Mouse (Mus musculus): ENCODE measurements at regions not wholly inside any gene's neighbourhood (a gene's known extent, or its start where the extent isn't known, plus 50 kb on each side); places are given as distances from the start of the nearest gene placed in this dataset.

DNA sequence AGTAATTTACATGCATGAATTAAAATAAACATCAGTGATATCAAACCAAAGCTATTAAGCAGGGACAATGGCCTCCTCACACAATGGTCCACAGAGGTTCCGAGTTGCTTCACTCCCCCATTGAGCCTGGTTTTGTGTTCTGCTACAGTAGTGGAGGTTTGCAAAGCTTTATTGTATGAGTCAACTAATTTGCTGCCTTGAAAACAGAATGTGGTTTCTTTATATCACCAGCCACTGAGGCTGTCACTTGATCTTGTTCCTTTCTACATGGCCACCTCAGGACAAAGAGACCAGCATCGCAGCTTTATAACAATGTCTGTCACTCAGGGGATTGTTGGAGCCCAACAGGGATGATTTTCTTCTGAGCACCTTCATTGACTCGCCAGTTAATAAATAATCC, 695.3 kb downstream of the Mecom start:
- TF ChIP-seq POLR2A (IDR thresholded peaks at IDR 0.05; ENCODE audit: insufficient read depth, low read depth, low read length) (no peak), CTCF (IDR thresholded peaks at IDR 0.05) (no peak), EP300 (IDR thresholded peaks at IDR 0.05; ENCODE audit: insufficient read depth, low read depth, low read length) (no peak)
